Mouse (Mus musculus): ENCODE measurements around the gene Rnf182.

The Rnf182 gene

DNA sequence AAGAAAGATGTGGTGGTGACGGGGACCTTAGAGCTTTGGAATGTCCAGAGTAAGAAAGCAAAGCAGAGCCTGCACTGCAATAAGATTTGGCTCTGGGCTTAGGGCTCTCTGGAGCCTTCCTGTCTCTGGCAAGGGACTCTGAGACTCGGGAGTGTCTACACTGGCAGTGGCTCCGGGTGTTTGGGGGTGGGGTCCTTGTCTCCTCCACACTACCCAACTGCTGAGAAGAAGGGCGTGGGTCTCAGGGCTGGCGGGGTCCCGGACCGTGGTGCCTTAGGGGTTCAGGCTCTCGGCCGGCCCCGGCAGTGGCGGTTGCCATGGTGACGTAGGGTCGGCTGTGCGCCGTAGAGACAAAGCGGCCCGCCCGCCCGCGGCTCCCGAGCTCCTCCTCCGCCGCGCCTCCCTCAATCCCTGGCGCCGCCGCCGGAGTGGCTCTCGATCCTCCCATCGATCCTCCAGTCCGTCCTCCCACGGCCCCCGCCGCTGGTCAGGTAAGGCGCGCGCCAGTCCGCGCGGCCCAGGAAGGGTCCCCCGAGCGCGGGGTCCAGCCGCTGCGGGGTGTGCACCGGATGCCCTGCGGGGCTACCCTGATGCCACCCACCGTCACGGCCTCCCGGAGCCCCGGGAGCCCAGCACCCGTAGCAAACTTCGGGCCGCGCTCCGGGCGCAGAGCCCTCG is at the start of gene Rnf182:
Rnf182 (plus strand) TSS at position 134 of the 678 bp plus-strand sequence.
- DNase-seq: peak; percentile 42 to 59

DNA sequence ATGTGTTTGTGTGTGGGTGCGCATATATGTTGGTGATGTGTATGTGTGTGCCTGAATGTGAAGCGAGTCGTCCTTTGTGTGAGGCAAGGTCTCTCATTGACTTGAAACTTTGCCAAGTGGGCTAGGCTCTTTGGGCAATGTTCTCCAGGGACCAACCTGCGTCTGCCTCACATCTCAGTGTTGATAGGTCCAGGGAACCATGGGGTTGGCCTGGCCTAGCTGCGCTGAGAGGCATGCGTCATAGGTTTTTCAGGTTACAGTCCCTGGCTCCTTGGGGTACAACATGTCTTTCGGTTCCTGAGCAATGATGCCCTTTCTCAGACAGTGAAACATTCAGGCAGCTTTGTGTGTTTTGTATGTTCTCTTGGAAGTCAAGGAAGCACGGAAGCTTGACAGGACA is 49.3 kb upstream of the Rnf182 start:
- DNase-seq: no peak

DNA sequence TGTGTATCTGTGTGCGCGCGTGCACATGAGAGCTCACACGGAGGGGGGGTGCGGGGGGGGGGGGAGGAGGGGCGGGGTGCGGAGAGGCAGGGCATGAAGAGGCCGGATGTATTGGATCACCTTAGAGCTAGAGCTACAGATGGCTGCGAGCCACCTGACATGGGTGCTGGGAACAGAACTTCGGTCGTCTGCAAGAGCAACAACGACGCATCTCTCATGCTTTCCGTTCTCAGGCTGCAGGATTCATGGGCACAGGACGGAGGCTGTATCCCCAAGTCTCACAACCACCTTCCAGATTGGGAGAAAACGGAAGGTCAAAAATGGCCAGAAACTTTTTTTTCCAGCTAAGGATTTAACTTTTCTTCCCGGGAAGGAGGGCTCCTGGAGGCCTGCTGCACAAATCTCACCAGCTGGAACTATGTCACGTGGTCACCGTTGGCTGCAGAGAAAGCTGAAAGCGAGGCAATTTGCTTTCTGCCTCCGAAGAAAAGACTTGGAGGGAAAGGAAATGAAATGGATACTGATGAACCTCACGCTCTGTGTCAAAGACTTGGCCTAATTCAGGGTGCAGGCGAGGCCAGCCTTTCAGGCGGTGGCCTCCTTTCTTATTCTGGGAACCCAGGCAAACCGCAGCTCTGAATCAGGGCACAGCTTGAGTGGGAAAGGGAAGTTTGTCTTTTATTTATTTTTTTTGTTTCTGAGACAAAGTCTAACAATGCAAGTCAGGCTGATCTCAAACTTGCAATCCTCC is 48.2 kb upstream of the Rnf182 start:
- no peak for DNase-seq

DNA sequence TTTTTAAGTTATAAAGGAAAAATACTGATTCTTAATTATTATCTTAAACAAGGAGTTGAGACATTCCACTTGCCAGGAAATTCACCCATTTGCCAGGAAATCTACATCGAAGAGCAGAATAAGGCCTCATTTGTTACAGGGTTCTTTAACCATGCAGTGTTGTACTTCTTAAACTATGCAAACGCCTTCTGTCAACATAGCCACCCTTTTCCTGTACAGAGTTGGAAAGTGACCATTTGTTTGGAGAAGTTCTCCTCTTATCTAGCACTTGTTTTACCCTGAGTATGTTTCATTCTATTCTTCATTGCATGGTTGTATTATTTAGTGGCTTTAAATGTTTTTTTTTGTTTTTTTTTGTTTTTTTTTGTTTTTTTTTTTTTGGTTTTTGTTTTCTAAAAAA is 41.5 kb upstream of the Rnf182 start:
- DNase-seq: no peak

DNA sequence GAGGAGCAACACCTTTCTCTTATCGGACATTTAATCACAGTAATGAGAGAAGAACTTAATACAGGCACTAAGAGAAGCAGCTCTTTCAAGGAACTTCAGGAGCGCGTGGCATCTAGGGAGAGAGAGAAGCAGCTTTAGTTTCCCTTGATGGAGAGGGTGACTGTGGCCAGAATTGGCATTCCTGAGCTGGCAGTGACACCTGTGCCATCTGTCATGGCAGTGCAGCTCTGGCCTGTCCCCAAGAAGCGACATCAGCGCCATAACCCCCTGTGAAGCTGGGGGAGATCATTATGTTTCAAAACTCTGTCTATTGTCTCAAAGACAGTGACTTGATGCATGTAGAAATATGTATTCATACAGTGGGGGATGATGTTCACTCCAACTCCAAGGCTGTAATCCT is 40.1 kb upstream of the Rnf182 start:
- DNase-seq: no peak

DNA sequence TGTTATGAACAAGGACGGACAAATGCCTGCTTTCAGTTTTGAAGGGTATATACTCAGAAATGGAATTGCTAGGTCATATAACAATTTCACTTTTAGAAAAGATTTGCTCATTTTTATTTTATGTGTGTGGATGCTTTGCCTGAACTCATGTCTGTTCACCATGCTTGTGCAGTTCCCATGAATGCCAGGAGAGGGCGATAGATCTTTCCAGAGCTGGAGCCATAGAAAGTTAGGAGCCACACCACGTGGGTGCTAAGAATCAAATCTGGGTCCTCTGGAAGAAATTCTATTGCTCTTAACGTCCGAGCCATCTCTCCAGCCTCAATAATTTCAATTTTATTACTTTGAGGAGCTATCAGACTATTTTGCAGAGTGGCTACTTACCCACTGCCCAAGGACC is 38.3 kb upstream of the Rnf182 start:
- DNase-seq: peak; percentile 30 to 44

DNA sequence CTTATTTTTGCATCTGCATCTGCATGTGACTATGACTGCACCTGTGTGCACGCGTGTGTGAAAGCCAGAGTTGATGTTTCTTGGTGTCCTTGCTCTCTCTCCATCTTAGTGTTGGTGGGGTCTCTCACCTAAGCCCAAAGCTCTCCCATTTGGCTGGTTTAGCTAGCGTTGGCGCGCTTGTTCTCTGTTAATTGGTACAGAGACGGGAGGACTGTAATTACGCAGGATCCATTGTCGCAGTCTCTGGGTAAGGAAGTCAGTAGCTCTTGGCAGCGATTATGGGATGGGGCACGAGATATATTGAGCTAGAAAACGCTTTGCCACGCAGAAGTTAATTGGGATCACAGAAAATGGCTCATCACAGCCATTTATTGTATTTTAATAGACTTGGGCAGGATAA is 37.7 kb upstream of the Rnf182 start:
- DNase-seq: no peak

DNA sequence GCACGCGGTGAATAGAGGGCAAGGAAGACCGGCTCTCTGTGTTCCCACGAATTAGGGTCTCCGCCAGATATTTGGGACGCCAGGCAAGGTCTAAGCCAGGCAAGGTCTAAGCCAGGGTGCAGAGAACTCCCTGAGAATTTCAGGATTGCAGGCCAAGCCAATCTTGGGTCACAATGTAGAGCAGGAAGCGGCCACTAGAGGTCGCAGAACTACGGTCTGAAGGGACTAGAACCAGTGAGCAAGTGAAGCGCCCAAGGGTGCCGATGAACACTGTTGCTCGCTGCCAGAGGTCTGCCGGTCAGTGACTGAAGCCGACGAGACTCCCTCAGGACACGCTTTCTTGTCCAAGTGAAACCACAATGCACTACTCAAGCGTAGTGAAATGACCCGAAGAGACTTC is 35.8 kb upstream of the Rnf182 start:
- peak; percentile 44 to 51 for DNase-seq

DNA sequence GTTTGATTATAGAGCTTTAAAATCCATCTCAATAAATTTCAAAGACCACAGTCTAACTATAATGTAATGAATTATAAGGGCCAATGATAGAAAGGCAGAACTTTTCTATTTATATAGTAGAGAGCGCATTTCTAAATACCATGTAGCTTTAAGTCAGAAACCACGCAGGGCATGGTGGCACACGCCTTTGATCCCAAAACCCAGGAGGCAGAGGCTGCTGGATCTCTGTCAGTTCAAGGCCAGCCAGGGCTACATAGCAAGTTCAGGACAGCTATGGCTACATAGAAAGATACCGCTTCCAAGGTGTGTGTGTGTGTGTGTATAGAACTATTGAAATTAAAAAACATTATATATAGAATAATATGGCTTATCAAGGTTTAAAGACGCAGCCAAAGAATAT is 34.8 kb upstream of the Rnf182 start:
- no peak for DNase-seq

DNA sequence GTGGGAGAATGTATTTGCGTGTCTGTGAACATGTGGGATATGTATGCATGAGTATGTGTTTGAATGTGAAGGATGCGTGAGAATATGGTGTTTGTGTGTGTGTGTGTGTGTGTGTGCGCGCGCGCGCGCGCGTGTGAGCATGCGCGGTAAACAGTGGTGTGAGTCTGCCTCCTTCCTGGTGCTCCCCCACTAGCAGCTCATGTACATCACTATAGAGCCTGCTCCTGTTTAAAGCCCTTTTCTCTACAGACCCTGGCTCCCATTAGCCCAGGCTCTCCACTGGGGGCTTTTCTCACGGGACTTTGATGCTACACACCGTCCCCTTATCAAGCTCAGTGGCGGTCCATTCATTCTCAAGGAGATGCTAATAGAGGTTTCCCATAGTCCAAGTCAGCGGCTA is 32.5 kb upstream of the Rnf182 start:
- no peak for DNase-seq

DNA sequence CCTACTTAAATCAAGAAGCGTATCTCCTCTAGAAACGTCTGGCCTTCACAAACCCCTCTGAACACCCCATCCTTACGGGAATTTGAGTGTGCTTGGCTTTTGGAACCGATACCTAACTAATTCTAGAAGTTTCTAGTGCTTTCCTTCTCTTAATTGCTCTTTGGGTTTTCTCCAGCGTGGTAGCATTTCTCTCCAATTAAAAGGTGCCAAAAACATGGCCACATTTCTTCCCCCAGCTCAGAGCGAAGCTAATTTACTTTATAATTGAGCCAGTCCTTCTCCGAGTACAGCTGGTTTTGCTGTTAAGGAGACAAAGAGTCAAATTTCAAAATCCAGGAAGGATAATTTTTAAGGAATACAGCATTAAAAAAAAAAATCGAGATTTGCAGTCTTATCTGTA is 32.0 kb upstream of the Rnf182 start:
- no peak for DNase-seq

DNA sequence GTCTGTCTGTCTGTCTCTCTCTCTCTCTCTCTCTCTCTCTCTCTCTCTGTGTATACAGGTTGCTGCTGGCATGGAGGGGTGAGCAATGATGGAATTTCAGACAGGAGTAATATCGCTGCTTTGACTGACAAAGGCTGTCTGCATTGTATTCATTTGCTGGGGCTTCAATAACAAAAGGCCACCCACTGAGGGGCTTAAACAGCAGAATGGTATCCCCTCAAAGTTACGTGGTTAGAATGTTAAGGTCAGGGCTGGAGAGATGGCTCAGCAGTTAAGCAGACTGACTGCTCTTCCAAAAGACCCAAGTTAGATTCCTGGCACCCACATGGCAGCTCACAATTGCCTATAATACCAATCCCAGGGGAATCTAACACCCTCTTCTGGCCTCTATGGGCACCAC is 30.2 kb upstream of the Rnf182 start:
- no peak for DNase-seq

DNA sequence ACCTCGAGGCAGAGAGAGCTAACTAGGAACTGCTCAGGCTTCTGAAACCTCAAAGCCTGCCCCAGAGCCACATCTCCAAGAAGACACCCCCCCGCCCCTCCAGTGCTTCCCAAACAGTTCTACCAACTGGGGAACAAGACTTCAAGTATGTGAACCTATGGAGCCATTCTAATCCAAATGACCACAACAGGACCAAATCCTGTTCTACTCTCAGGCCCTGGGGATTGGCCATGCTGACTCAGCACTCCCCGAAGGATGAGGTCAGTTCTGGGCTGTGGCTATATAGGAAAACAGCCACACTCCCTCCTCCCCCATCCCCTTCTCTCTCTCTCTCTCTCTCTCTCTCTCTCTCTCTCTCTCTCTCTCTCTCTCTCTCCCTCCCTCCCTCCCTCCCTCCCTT is 28.5 kb upstream of the Rnf182 start:
- no peak for DNase-seq

DNA sequence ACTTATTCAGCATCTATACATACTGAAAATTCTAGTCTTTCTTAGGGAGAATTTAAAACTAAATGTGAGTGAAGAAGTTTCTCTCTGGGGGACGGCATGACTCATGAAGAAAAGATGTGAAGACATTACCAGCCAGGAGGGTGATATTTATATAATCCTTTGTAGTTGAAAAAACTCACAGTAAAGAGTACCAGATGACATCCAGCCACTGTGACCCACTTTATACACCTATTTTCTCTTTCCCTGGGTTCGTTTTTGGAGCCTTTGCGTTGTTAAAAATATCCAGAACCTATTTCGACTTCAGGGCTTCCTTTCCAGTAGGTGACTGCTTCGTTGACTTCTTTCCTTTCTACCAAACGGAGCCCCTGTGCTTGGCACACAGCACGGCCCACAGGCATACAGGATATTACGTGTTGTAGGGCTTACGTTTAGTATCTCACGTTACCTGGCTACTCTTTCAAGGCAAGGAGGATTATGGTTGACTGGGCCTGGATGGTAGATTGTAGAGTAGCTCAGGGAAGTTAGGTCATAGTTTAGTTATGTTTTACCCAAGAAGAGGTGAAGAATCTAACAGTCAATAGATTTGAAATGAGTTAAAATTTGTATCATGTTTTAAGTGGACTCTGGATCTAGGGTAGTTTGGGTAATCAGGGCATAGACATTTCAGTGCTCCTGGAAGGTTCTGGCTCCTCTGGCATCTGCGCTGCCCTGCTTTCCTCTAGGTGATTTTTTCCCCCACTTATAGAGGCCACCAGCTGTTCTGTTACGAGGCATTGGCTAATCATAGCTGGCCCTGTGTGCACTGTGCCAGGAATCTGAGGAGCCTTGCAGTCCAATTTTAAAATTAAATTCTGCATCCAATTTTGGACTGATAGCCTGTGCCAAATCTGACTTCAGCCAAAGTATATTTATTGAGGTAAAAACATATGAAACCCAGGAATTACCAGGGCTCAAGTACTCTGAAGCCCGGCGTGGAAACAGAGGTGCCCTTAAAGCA is 27.4 kb upstream of the Rnf182 start:
- DNase-seq: no peak

DNA sequence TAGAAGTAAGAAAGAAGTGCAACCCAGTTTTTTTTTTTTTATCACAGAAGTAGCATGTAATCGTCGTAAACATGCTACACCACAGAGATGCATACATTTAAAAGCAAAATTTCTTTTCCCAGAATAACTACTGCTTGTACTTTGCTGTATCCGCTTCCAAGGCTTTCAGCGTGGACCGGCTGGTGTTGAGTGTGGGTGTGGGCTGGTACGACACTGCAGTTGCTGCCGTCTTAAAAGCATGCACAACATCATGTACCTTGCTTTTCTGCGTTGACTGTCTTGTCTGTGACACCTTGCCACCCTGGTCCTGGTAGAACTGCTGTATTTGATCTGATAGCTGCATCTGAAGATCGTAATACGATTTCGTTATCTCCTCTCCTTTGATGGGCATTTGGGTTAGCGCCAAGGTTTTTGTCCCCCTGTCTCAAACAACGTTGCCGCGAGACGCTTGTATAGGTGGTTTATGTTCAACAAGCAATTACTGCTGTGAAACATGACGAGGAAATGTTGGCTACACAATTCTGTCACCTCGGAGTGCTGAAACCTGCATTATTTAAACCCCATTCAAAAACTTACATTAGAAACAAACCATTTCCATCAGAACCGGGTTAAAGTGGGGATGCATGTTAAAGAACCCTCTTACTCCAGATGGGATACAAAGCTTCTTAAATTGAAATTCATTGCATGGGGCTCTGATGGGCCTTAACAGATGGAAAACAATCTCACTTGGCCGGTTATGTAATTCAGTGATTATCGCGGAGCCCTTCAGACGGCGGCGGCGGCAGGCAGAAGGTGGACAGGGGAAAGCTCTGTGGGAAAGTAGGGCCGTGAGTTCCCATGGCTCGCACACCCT is 23.5 kb upstream of the Rnf182 start:
- no peak for DNase-seq

DNA sequence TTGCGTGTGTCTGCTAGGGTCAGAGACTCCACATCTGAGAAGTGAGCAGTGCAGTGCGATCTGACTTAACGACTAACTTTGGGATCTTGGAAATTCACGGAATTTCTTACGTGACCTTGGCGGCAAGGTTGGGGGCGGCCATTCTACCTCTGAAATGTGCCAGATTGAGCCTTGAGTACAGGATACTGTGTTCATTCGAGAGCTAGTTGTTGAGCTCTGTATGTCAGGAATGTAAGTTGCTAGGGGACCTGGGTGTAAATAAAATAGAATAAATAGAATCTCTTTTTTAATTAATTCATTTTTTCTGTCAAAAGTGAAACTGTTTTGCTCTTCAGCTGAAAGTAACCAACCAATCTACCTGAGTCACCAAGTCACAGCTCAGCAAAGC is 22.8 kb upstream of the Rnf182 start:
- no peak for DNase-seq

DNA sequence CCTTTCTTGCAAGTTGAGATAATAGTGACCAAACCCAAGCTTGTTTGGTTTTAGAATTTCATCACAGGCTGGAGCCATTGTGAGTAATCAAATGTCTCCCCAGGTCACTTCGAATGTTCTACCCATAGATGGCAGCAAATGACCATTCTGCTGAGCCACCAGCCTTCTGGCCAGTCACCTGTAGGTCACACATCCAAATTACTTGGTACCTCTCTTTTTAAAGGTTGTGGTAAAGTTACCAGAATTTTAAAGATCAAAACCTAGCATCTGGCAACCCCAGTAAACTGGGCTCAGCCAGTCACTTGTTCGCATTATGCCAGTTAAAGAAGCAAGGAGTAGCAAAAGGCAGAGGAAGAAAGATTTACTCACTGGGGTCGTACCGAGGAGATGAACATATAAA is 19.6 kb upstream of the Rnf182 start:
- DNase-seq: peak; percentile 30 to 34

DNA sequence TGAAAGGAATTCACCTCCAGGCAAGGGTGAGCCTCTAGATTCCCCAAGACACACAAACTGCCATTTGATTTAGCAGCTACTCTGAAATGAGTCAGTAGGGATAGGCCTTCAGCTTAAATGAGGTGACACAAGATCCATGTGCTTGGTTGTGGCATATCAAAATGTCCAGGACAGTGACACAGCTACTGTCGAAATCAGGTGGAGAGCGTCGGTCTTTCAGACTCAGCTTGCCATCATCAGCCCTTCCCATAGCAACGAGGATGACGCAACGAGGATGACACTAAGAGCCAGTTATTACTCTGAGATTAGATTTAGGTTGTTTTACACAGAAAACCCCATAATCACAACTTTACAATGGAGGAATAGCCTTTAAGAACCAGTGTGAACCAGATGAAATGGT is 14.5 kb upstream of the Rnf182 start:
- no peak for DNase-seq

DNA sequence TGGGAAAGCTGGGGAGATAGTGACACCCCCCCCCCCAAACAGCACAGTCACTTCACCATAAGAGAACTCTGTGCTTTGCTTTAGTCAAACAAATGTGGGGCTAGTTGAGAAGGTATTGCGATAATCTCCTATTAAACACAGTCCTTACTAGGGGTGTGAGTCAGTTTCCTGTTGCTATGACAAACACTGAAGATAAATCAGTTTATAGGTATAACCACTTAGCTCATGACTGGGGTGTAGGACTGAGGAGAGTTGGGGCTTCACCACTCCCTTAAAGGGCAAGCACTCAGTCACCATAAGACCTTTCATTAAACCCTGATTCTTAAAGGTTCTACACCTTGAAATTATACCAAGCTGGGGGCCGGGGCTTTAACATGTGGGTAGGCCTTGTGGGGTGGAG is 13.1 kb upstream of the Rnf182 start:
- no peak for DNase-seq

DNA sequence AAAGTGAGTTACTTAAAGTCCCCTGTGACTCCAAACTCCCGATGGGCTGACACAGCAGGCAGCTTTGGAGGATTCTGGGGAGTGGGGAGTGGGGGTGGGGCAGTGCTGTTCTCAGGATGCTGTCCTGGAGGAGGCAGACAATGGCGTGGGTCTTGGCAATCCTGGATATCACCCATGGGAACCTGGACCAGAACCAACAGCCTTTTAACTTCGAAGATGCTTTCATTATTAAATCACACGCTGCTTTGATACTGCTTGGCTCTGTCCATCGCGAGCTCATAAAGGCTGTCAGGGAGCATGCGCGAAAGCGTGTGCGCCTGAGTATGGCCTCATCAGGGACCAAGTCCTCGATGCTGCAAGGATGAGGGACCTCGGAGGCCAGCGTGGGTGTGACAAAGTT is 12.5 kb upstream of the Rnf182 start:
- DNase-seq: no peak

DNA sequence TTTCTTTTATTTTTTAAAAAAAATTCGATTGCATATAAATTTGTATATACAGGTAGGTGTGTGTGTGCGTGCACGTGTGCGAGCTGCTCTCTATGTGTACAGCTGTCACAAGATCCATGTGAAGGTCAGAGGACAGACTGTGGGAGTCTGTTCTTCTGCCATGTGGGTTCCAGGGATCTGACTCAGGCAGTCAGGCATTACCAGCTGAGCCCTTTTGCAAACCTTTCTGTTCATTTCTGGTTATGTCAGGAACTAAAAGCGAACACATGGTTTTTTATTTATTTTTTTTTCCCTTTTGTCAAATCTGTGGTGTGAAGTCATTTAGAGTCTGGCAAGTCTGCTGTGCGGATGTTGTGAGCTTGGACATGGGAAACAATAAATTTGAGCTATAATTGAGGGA is 6.7 kb upstream of the Rnf182 start:
- DNase-seq: no peak

DNA sequence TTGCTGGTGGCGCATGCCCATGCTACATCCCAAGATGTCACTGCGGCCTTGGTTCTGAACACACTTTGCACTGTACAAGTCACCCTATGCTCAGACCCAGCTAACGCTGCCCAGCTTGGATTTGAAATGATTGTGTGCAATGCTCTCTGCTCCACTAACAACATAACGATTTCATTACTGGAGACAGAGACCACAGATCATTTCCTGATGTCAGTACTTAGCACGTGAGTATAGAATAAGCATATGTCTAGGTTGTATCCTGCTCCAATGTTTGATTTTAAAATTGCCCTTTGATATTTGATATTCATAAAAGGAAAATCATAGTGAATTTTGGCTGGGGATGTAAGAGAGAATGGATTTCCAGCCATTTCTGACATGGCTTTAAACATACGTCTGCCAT is 3.5 kb upstream of the Rnf182 start:
- DNase-seq: no peak

DNA sequence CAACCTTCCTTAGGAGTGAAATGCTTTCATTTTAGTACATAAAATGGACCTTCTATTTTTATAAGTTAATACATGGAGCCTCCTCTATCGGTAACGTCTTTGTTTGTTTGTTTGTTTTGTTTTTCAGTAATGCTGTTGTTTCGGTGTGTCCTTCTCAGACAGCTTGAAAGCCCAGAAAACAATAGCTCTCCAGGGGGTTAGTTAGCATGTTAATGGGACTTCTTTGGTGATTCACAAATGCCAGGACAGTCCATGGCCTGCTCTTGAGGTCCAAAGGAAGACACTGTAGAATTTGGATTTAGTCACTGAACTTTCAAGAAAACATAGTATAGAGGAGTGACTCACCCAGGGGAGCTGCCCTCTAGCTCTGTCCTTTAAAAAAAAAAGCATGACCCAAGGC is 843 bp upstream of the Rnf182 start:
- no peak for DNase-seq

All from thymus, postnatal 36 days (tissue).